Mouse (Mus musculus) embryonic facial prominence, embryonic 15.5 days (tissue): Measurements from ENCODE around the gene Mcrip1. TPM values are rescaled to one million over a fixed set of nuclear protein-coding genes. Genes with fewer than 3 reads are reported as not detected.
A peak's percentile ranks its signal among the peaks of the same experiment; 100 is the strongest.
"Not testable (repeated sequence)": the region's sequence is repeated elsewhere in the genome, so short reads cannot be mapped to it uniquely, and the experiment has no call there.

Experiments
- ATAC-seq: fragments of 200-750 bp; cut with Nextera tagmentation; 2 replicates; pipeline ENCODE4 v1.8.0; 2017; ENCODE audit warnings: low read depth, moderate TSS enrichment; ENCODE audit not compliant: insufficient number of reproducible peaks, low FRiP score, low TSS enrichment
- H3K27ac ChIP-seq: fragments of 300-500 bp; sonication (generic); replicated peaks from 2 replicates; pipeline ENCODE4 v1.5.1; 2015; ENCODE audit warnings: mild to moderate bottlenecking, inconsistent platforms
- H3K27me3 ChIP-seq: fragments of 300-500 bp; sonication (generic); 2 replicates; pipeline ENCODE4 v1.6.1; 2015; ENCODE audit warnings: inconsistent platforms
- H3K36me3 ChIP-seq: fragments of 300-500 bp; sonication (generic); 2 replicates; pipeline ENCODE4 v1.6.1; 2015; ENCODE audit warnings: mild to moderate bottlenecking, inconsistent platforms
- H3K4me1 ChIP-seq: fragments of 300-500 bp; sonication (generic); 2 replicates; pipeline ENCODE4 v1.6.1; 2015; ENCODE audit warnings: inconsistent platforms
- H3K4me2 ChIP-seq: fragments of 300-500 bp; sonication (generic); replicated peaks from 2 replicates; pipeline ENCODE4 v1.6.1; 2015; ENCODE audit warnings: mild to moderate bottlenecking, inconsistent platforms
- H3K4me3 ChIP-seq: fragments of 300-500 bp; sonication (generic); replicated peaks from 2 replicates; pipeline ENCODE4 v1.5.1; 2015; ENCODE audit warnings: mild to moderate bottlenecking, inconsistent platforms
- H3K9ac ChIP-seq: fragments of 300-500 bp; sonication (generic); 2 replicates; pipeline ENCODE4 v1.6.1; 2015; ENCODE audit warnings: inconsistent platforms
- H3K9me3 ChIP-seq: fragments of 300-500 bp; sonication (generic); replicated peaks from 2 replicates; pipeline ENCODE4 v1.6.1; 2016; ENCODE audit warnings: inconsistent platforms
- WGBS: fragments of 180-500 bp; shearing (Covaris S2); methylation state at CpG from one replicate; pipeline ENCODE4 v1.1.7; 2015; 5-methylcytosine and 5-hydroxymethylcytosine counted together
- polyA plus RNA-seq: library from polyadenylated mRNA; unstranded; fragments of >200 nt; fragmentation: Nextera tagmentation; extraction: Ambion mirVana; gene quantifications from 2 replicates; pipeline ENCODE4 v1.2.1, GENCODE M21; 2015

The Mcrip1 gene
- 235 and 237 TPM in 2 replicates for polyA plus RNA-seq

DNA sequence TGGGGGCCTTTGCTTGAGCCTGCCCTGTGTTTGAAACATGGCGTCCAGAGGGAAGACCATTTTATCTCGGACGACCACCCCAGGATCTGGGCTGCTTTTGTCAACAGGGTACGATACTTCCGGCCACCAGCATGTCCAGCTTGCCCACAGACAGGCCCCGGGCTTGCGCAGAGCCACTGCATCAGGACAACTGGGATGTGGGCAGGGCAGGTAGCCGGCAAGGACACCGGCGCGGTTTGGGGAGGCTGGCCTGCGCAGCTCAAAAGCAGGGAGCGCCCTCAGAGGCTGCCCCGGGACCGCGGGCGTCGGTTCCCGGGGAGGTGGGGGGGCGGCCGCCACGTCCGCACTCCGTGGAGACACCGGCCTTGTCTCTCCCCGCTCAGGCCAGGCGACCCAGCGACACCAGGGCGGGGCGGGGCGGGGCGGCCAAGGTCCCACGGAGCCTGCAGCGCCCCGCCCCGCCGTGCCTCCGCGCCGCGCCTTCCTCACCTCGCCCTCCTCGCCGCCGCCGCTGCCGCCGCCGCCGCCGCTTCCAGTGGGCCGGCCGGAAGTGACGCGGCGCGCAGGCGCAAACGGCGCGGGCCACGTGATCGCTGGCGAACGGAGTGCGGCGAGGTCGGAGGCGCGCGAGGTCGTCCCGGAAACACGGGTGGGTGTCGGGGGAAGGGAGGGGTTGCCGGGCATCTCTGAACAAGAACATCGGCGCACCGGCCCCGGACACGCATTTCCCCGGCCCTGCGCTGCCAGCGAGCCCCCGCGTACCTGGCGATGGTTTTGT lies at the start of gene Mcrip1:
Mcrip1 (minus strand) TSS at position 560 of the 778 bp plus-strand sequence.
- Histone ChIP-seq H3K27me3 (no peaks in the 10 kb centered on the region), H3K4me2 (peak within 1 kb of the TSS; percentile 77), H3K36me3 (peaks cover 12% of the 10 kb centered on the region), H3K9ac (peak within 1 kb of the TSS; percentile 99), H3K27ac (peak within 1 kb of the TSS; percentile 93), H3K9me3 (no peaks in the 10 kb centered on the region), H3K4me3 (peak within 1 kb of the TSS; percentile 92), H3K4me1 (peaks cover 31% of the 10 kb centered on the region)
- peak; percentile 88 for ATAC-seq
- under 1% methylated on average over 67 of the region's 87 CpGs for WGBS

DNA sequence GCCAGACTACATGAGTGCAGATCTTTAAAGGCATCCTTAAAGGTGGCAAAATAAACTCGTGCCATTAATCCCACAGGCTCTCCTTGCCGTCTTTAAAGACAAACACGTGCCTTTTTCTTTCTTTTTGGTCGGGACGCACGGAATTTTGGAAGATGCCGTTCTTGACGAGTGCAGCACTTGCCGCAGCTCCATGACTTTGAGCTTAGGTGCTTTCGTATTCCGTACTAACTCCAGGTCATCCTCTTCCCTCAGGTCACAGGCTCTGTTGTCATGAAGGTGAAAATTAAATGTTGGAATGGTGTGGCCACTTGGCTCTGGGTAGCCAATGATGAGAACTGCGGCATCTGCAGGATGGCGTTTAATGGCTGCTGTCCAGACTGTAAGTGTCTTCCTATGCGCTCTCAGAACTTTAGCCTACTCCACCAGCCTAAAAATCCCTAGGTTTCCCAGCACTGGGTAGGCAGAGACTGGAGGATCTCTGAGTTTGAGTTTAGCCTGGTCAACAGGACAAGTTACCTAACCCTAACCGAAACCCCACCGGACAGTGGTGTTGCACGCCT lies 49.5 kb upstream of the Mcrip1 start:
- peak overlapping the region; percentile 63 for H3K9ac ChIP-seq
- H3K4me2 ChIP-seq, result peak overlapping the region; percentile 73
- H3K36me3 ChIP-seq, result peaks cover 64% of the 10 kb centered on the region
- no peak for ATAC-seq
- H3K4me3 ChIP-seq, result peak overlapping the region; percentile 95
- peak overlapping the region; percentile 93 for H3K27ac ChIP-seq
- WGBS, result 42% methylated on average over 17 of the region's 17 CpGs
- H3K4me1 ChIP-seq, result peaks cover 31% of the 10 kb centered on the region
- H3K27me3 ChIP-seq, result no peaks in the 10 kb centered on the region
- no peaks in the 10 kb centered on the region for H3K9me3 ChIP-seq

DNA sequence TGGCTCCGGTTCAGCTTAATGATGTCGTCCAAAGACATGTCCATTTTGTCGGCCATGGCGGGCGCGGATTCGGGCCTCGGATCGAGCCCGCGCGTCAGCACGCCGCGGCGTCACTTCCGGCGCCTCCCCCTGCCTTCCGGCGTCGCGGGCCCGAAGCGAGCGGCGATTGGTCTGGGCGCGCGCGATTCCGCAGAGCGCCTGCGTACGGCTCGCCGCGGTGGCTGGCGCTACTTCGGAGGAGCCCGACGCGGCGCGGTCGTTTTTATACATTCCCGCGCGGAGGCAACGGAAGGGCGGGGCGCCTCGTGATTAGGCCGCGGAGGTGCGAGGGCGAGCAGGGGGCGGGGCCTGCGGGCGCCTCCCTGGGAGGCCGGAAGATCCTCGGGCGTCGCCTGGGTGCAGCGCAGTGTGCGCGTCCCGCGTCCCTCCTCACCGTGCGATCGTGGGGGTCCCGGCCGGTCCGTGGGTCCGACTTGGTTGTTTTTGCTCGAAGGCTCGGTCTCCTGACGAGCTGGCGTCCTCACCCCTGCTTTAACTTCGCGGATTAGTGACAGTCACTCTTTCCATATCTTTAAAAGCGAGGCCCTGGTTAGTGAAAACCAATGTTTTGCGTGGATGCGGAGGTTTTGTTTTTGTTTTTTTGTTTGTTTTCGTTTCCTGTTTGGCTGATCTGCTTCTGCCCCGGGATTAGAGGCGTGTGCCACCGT lies 48.9 kb upstream of the Mcrip1 start, which contains the start of the genes Alyref and Anapc11:
Alyref (minus strand) TSS at position 83 of the 707 bp plus-strand sequence.
Anapc11 (plus strand) TSS at position 139 of the 707 bp plus-strand sequence.
- Histone ChIP-seq H3K4me3 (peak within 1 kb of the TSS; percentile 95), H3K36me3 (peaks cover 64% of the 10 kb centered on the region), H3K4me2 (peak within 1 kb of the TSS; percentile 79), H3K9me3 (no peaks in the 10 kb centered on the region), H3K4me1 (peaks cover 31% of the 10 kb centered on the region), H3K9ac (peak within 1 kb of the TSS; percentile 99), H3K27me3 (no peaks in the 10 kb centered on the region), H3K27ac (peak within 1 kb of the TSS; percentile 93)
- ATAC-seq, result peak; percentile 96
- WGBS, result under 1% methylated on average over 88 of the region's 88 CpGs

DNA sequence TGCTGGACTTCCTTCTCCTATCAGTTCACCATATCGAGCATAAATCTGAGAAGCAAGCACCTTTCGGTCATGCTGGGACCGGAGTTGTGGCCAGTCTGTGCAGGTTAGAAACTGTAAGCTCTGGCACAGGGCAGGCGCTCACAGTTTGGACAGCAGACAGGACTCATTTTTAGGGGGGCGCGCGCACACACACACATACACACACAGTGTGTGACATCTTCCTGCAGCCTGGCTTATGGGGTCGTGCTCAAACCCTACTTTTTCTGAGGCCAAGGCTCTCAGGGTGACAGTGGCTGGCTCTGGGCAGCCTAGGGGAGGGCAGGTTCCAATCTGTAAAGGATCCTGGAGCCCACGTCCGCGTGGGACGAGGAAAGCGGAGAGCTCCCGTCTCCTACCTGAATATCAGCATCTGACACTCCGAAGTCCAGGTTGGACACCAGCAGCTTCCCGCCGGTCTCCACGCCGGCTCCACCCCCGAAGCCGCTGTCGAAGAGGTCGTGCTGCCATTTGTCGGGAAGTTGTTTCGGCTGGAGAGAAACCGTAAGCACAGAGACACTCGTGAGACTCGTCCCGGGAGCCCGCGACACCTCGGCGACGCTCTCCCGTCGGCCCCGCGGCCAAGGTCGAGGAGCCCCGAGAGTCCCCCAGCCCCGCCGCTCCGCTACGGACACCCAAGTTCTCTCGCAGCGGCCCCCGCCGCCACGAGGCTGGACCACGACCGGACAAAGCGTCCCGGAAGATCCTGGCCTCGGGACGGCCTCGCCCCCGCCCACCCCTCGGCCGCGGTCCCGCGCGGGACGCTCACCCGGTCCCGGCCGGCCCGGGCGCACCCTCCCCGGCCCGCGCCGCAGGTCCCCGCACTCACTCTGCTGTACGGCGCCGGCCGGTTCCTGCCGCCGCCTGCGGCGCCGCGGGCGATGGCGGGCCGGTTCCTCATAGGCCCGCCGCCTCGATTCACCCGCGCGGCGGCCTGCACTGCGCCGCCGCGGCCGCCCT lies 48.0 kb upstream of the Mcrip1 start:
- H3K27ac ChIP-seq, result peak overlapping the region; percentile 93
- H3K4me1 ChIP-seq, result peaks cover 31% of the 10 kb centered on the region
- peaks cover 64% of the 10 kb centered on the region for H3K36me3 ChIP-seq
- ATAC-seq, result peak; percentile 47
- no peaks in the 10 kb centered on the region for H3K27me3 ChIP-seq
- 3% methylated on average over 98 of the region's 99 CpGs for WGBS
- peak overlapping the region; percentile 99 for H3K9ac ChIP-seq
- H3K9me3 ChIP-seq, result no peaks in the 10 kb centered on the region
- peak overlapping the region; percentile 95 for H3K4me3 ChIP-seq
- peak overlapping the region; percentile 79 for H3K4me2 ChIP-seq

DNA sequence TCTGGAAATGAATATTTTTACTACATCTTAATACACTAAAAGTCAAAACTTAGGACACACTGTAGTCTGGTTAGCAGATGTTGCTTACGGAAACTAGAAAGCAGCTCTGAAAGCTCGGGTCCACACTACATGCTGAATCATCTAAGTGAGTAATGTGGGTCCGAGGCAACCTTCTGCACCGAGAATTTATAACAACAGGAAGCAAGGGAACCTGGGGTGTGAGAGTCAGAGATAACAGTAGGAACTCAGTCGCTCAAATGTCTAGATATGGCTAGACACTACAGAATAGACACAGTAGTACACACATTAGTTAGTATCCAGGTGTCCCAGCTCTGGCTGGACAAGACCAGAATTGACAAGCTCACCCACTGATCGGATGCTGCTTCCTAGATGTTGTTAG lies 39.0 kb upstream of the Mcrip1 start:
- WGBS, result 90% methylated on average over 6 of the region's 6 CpGs
- no peaks in the 10 kb centered on the region for H3K9me3 ChIP-seq
- no peak overlapping the region for H3K9ac ChIP-seq
- no peak overlapping the region for H3K4me2 ChIP-seq
- ATAC-seq, result no peak
- no peaks in the 10 kb centered on the region for H3K4me1 ChIP-seq
- peaks cover 83% of the 10 kb centered on the region for H3K36me3 ChIP-seq
- H3K27me3 ChIP-seq, result no peaks in the 10 kb centered on the region
- no peak overlapping the region for H3K4me3 ChIP-seq
- no peak overlapping the region for H3K27ac ChIP-seq

DNA sequence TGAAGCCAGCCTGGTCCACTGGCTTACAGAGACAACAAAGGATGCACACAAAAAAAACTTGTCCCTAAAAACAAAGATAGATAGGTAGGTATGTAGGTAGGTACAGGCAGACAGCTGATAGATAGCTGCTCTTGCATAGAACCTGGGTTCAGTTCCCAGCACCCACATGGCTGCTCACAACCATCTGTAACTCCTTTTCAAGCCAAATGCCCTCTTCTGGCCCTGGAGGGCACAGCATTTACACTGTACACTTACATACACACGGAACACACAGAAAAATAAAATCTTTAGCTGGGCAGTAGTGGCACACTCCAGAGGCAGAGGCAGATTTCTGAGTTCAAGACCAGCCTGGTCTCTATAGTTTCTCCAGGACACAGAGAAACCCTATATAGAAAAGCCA lies 34.4 kb upstream of the Mcrip1 start:
- Histone ChIP-seq H3K36me3 (peaks cover 50% of the 10 kb centered on the region), H3K4me2 (no peak overlapping the region), H3K9ac (no peak overlapping the region), H3K27ac (no peak overlapping the region), H3K4me3 (no peak overlapping the region), H3K4me1 (peaks cover 26% of the 10 kb centered on the region), H3K27me3 (no peaks in the 10 kb centered on the region), H3K9me3 (no peaks in the 10 kb centered on the region)
- no peak for ATAC-seq
- 97% methylated on average over 1 of the region's 1 CpGs for WGBS

DNA sequence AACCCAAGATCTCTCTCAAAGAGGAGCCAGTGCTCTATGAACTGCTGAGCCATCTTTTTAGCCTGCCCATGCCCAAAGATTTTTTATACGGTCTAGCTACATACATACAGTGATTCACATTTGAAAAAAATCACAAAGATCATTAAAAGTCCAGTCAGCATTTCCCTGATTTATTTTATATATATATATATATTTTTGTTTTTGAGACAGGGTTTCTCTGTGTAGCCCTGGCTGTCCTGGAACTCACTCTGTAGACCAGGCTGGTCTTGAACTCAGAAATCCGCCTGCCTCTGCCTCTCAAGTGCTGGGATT lies 33.4 kb upstream of the Mcrip1 start:
- H3K27me3 ChIP-seq, H3K27ac ChIP-seq, H3K9me3 ChIP-seq, H3K4me3 ChIP-seq, ATAC-seq, H3K4me2 ChIP-seq, H3K9ac ChIP-seq: not testable (repeated sequence)
- WGBS, result 90% methylated on average over 2 of the region's 2 CpGs
- Histone ChIP-seq H3K36me3 (peaks cover 52% of the 10 kb centered on the region), H3K4me1 (peaks cover 29% of the 10 kb centered on the region)

DNA sequence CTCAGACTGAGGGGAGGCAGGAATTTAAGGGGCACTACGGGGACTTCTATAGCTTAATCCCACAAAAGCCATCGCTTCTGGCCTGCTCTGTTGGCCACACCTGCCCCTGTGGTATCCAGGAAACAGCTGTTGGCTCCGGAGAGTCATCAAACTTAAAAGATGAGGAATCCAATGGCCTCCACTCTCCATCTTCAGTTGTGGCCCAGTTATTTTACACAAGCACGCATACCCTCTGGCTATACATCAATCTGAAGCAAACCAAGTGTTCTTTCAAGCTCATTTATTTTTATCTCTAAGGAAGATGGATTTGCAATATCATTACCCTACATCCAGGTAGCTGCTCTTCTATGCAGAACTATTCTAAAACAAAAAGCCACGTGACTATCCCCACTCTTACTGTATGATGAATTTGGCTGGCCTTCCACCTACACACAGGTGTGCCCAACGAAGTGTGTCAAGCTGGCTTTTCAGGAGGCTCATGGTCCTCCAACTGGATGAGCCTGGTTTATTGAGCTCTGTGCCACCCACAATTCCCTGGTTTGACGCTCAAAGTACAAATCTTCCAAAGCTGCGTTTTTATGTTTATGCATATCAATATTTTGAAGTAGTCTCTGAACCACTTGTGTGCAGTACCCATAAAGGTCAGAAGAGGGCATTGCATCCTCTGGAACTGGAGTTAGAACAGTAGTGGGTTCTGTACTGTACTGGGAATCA lies 32.9 kb upstream of the Mcrip1 start:
- Histone ChIP-seq H3K4me2 (peak overlapping the region; percentile 88), H3K4me1 (peaks cover 29% of the 10 kb centered on the region), H3K36me3 (peaks cover 52% of the 10 kb centered on the region), H3K9ac (no peak overlapping the region; the same call in 1 of the 2 replicates), H3K9me3 (no peaks in the 10 kb centered on the region), H3K27me3 (no peaks in the 10 kb centered on the region), H3K4me3 (peak overlapping the region; percentile 84), H3K27ac (peak overlapping the region; percentile 95)
- no peak for ATAC-seq
- WGBS, result 71% methylated on average over 8 of the region's 8 CpGs

DNA sequence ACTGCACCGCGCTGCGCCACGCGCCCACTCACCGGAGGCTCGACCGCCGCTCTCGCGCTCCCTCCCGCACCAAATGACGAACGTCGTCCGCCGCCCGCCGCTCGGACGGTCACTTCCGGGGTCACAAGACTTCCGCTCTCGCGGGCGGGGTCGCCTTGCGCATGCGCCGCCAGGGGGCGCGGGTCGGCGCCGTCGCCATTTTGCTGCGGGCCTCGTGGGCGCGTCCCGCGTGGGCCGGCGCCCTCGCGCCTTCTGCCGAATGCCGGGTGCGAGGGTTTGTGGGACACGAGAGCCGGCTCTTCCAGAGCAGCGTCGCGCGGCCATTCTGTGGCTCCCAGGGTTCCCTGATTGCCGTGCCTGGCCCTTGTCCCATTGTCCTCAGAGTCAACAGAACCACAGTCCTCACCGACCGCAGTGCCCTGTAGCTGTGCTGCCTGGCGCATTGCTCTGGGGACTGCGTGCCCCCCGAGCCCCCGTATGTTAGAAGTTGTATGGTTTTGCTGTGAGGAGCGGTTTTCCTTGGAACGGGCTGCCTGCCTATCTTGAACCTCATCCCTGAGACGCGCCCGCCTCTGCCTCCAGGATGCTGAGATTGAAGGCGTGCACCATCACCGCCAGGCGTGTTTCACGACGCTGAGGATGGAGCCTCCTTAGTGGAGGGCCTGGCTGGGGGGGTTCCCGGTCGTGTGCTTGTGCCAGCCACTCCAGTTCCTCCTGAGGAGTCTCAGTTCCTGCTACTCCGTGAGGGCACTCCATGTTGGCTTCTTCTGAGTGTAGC lies 32.2 kb upstream of the Mcrip1 start, which contains the start of gene Arhgdia:
Arhgdia (minus strand) TSS at position 135 of the 778 bp plus-strand sequence.
- H3K9ac ChIP-seq, result peak within 1 kb of the TSS; percentile 75
- peak within 1 kb of the TSS; percentile 95 for H3K27ac ChIP-seq
- 5% methylated on average over 75 of the region's 75 CpGs for WGBS
- no peaks in the 10 kb centered on the region for H3K27me3 ChIP-seq
- peak within 1 kb of the TSS; percentile 88 for H3K4me2 ChIP-seq
- ATAC-seq, result peak; percentile 56
- no peaks in the 10 kb centered on the region for H3K9me3 ChIP-seq
- H3K36me3 ChIP-seq, result peaks cover 53% of the 10 kb centered on the region
- peaks cover 29% of the 10 kb centered on the region for H3K4me1 ChIP-seq
- peak within 1 kb of the TSS; percentile 84 for H3K4me3 ChIP-seq
